Mouse (Mus musculus): ENCODE results near the gene Ube2i.
A peak's percentile ranks its signal among the peaks of the same experiment; 100 is the strongest.
"Not testable (repeated sequence)": the region's sequence is repeated elsewhere in the genome, so short reads cannot be mapped to it uniquely, and the experiment has no call there.

The Ube2i gene

GRCm38 (mm10) chr17:25252643-25253042, 21.8 kb downstream of the Ube2i start:
- no peak for DNase-seq

- no peak for DNase-seq
These were observed 24.1 kb downstream of the Ube2i start for GRCm38 (mm10) chr17:25250181-25250835.

- DNase-seq, result no peak
These were observed 26.2 kb downstream of the Ube2i start for GRCm38 (mm10) chr17:25248033-25248750.

- DNase-seq, result no peak
These were observed 30.2 kb downstream of the Ube2i start for GRCm38 (mm10) chr17:25244239-25244638.

GRCm38 (mm10) chr17:25243131-25243780, 31.2 kb downstream of the Ube2i start:
- no peak for DNase-seq

GRCm38 (mm10) chr17:25239695-25240636, 34.5 kb downstream of the Ube2i start, which contains the start of the genes Gnptg and Tsr3:
Gene Gnptg, minus strand, starts transcription at chr17:25240124.
Gene Tsr3, plus strand, starts transcription at chr17:25240170.
- peak; percentile 86 for DNase-seq

GRCm38 (mm10) chr17:25235635-25236034, 38.8 kb downstream of the Ube2i start:
- DNase-seq, result no peak

- DNase-seq, result not testable (repeated sequence)
These were observed 42.8 kb downstream of the Ube2i start for GRCm38 (mm10) chr17:25231621-25232020.

GRCm38 (mm10) chr17:25230700-25231099, 43.7 kb downstream of the Ube2i start:
- no peak for DNase-seq

- DNase-seq, result not testable (repeated sequence)
These were observed 44.3 kb downstream of the Ube2i start for GRCm38 (mm10) chr17:25230014-25230655.

GRCm38 (mm10) chr17:25227991-25228390, 46.4 kb downstream of the Ube2i start:
- DNase-seq, result no peak

- peak; percentile 85 for DNase-seq
These were observed 48.8 kb downstream of the Ube2i start for GRCm38 (mm10) chr17:25225659-25226058.

GRCm38 (mm10) chr17:25224586-25225222, 49.7 kb downstream of the Ube2i start:
- peak; percentile 75 for DNase-seq

GRCm38 (mm10) chr17:25222951-25223601, 51.3 kb downstream of the Ube2i start:
- peak; percentile 76 for DNase-seq

- peak; percentile 30 for DNase-seq
These were observed 51.9 kb downstream of the Ube2i start for GRCm38 (mm10) chr17:25222504-25222940.

- peak; percentile 94 for DNase-seq
These were observed 52.5 kb downstream of the Ube2i start for GRCm38 (mm10) chr17:25221821-25222503.

GRCm38 (mm10) chr17:25220746-25221145, 53.7 kb downstream of the Ube2i start:
- DNase-seq, result no peak

GRCm38 (mm10) chr17:25219492-25220295, 54.7 kb downstream of the Ube2i start:
- no peak for DNase-seq

- no peak for DNase-seq
These were observed 55.5 kb downstream of the Ube2i start for GRCm38 (mm10) chr17:25218967-25219366.

Measured in liver (tissue).